Mouse (Mus musculus): ENCODE data around the gene Igsf11. TPM values are rescaled to one million over a fixed set of nuclear protein-coding genes. Genes with fewer than 3 reads are reported as not detected.

The Igsf11 gene
- total RNA-seq, 2 experiments from 2014 or later = 0.14 to 0.29 TPM

Other genes starting within 250 kb of the Igsf11 start
- 10 to 100 TPM; 68.2 to 73.4 TPM for gene Arhgap31, start 179.4 kb upstream of the Igsf11 start, total RNA-seq (2021)
- 10 to 100 TPM; 10.1 to 13.1 TPM for gene B4galt4, start 150.4 kb upstream of the Igsf11 start, total RNA-seq (2021)
- gene Upk1b, start 92.3 kb upstream of the Igsf11 start, total RNA-seq (2021) = 10 to 100 TPM in 1 of 2 experiments, 1 to 10 TPM in 1; 8.3 to 11.3 TPM
- not detected for gene 4930435E12Rik, start 63.9 kb upstream of the Igsf11 start, total RNA-seq (2021)